In the genomic region with DNA sequence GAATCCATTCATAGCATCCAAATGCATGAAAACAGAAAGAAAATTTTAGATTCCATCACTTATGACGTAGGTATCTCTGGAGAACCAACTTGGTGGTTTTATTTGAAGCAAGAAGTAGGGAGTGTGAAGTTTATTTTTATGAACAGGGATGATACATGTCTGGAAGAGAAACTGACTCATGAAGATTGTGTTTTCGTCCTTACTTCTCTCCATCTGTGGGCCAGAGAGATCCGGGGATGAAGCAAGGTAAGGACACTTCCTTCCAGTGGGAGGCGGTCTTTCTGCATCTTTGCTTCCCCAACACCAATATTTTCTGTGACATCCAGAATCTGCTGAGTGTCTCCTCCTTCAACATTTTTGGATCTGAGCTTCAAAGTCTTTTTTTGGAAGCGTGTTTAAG, we compare ENCODE assay signal across 14 mouse cellular contexts. TPM values are rescaled to one million over a fixed set of nuclear protein-coding genes. Genes with fewer than 3 reads are reported as not detected.
A peak's percentile ranks its signal among the peaks of the same experiment; 100 is the strongest.
DNase-seq lines count a peak whose midpoint lies in the region; ATAC-seq and TF ChIP-seq lines count a peak whose summit lies in the region.
"Had no signal": no experiment of that assay in that cellular context is flagged by ENCODE, and none has a peak within 500 bp of the region (broad histone marks: within the 10 kb centered on the region; RNA-seq: fewer than 3 reads in every experiment).

No protein-coding gene starts in this region.

- H3K9me3 ChIP-seq in lung, embryonic 14.5 days (ENCODE audit: low read depth, low read length), result no peaks in the 10 kb centered on the region
- H3K9me3 ChIP-seq in stomach, postnatal 0 days (ENCODE audit: control insufficient read depth, low read length), result no peaks in the 10 kb centered on the region
- H3K9me3 ChIP-seq: heart, embryonic 13.5 days; hindbrain, embryonic 10.5 days; midbrain, embryonic 15.5 days; neural tube, embryonic 12.5 days had no signal

- 68% methylated on average over 5 of the region's 5 CpGs for WGBS in lung, embryonic 14.5 days
- 62% methylated on average over 5 of the region's 5 CpGs for WGBS in stomach, postnatal 0 days

- no peak overlapping the region for H3K4me2 ChIP-seq in lung, embryonic 14.5 days
- H3K4me2 ChIP-seq in stomach, postnatal 0 days (replicated peaks; ENCODE audit: low read depth), result no peak overlapping the region
- H3K4me2 ChIP-seq: heart, embryonic 13.5 days; midbrain, embryonic 15.5 days; neural tube, embryonic 12.5 days had no signal

- intact Hi-C loops in gastrocnemius, adult 2 months (cut with DNase I), result no loop called here
- intact Hi-C loops in gastrocnemius, postnatal 14 days (cut with DNase I; ENCODE audit: low total_unique reads), result no loop called here
- intact Hi-C loops in left cerebral cortex, adult 2 months (cut with DNase I), result loop anchor here (2.0 to 5.0 kb wide), 2 partner anchors 233 to 503 kb away; no protein-coding TSS in a partner anchor

- peak; percentile 28; the same call in 1 of the 2 replicates for TF ChIP-seq CTCF in gastrocnemius, adult 2 months (IDR thresholded peaks at IDR 0.05)
- peak; percentile 20; the same call in 1 of the 2 replicates for TF ChIP-seq CTCF in lung, embryonic 14.5 days (IDR thresholded peaks at IDR 0.05; ENCODE audit: low read depth)
- peak; percentile 57 for TF ChIP-seq CTCF in left cerebral cortex, adult 2 months (IDR thresholded peaks at IDR 0.05)
- TF ChIP-seq CTCF in stomach, postnatal 0 days (IDR thresholded peaks at IDR 0.05; ENCODE audit: low read depth), result peak; percentile 39

- no peak for ATAC-seq in lung, embryonic 14.5 days (ENCODE audit: insufficient read depth)
- ATAC-seq in stomach, postnatal 0 days (ENCODE audit: low FRiP score, low TSS enrichment), result no peak
- ATAC-seq: midbrain, embryonic 15.5 days had no signal

- DNase-seq in gastrocnemius, adult 2 months, result no peak
- no peak for DNase-seq in gastrocnemius, postnatal 14 days
- DNase-seq in lung, embryonic 14.5 days, result peak; percentile 26
- no peak for DNase-seq in lung, postnatal 36 days
- DNase-seq in left cerebral cortex, adult 2 months (ENCODE audit: extremely low spot score in 1 of 2, low spot score in 2 of 2), result peak; percentile 28 to 56
- no peak for DNase-seq in stomach, postnatal 0 days (ENCODE audit: low spot score)
- DNase-seq in kidney, postnatal 14 days, result no peak
- DNase-seq in gastrocnemius, postnatal 10 days, result no peak
- DNase-seq: kidney, adult 18-20 months; lung, postnatal 4 days had no signal

- TF ChIP-seq EP300 in stomach, postnatal 0 days (optimal IDR thresholded peaks at IDR 0.05), result no peak

- no peaks in the 10 kb centered on the region for H3K4me1 ChIP-seq in lung, embryonic 14.5 days (ENCODE audit: insufficient read depth)
- no peaks in the 10 kb centered on the region for H3K4me1 ChIP-seq in stomach, postnatal 0 days (replicated peaks; ENCODE audit: control insufficient read depth, insufficient read depth)
- H3K4me1 ChIP-seq: heart, embryonic 13.5 days; hindbrain, embryonic 10.5 days; midbrain, embryonic 15.5 days; neural tube, embryonic 12.5 days had no signal

- no peak overlapping the region for H3K27ac ChIP-seq in gastrocnemius, adult 2 months
- no peak overlapping the region for H3K27ac ChIP-seq in lung, embryonic 14.5 days (ENCODE audit: low read depth)
- peak overlapping the region; percentile 16 for H3K27ac ChIP-seq in left cerebral cortex, adult 2 months
- no peak overlapping the region for H3K27ac ChIP-seq in stomach, postnatal 0 days (replicated peaks)
- H3K27ac ChIP-seq: heart, embryonic 13.5 days; hindbrain, embryonic 10.5 days; midbrain, embryonic 15.5 days; neural tube, embryonic 12.5 days had no signal

- H3K27me3 ChIP-seq in lung, embryonic 14.5 days (ENCODE audit: insufficient read depth, low read length), result no peaks in the 10 kb centered on the region
- no peaks in the 10 kb centered on the region for H3K27me3 ChIP-seq in stomach, postnatal 0 days (ENCODE audit: control insufficient read depth, insufficient read depth, low read length)
- H3K27me3 ChIP-seq: midbrain, embryonic 15.5 days; neural tube, embryonic 12.5 days had no signal

- H3K4me3 ChIP-seq in gastrocnemius, adult 2 months, result no peak overlapping the region
- H3K4me3 ChIP-seq in lung, embryonic 14.5 days (ENCODE audit: low read depth, low read length), result no peak overlapping the region
- H3K4me3 ChIP-seq in left cerebral cortex, adult 2 months, result no peak overlapping the region
- no peak overlapping the region for H3K4me3 ChIP-seq in stomach, postnatal 0 days (ENCODE audit: low read depth, low read length)
- H3K4me3 ChIP-seq: heart, embryonic 13.5 days; hindbrain, embryonic 10.5 days; midbrain, embryonic 15.5 days; neural tube, embryonic 12.5 days had no signal

- H3K36me3 ChIP-seq in lung, embryonic 14.5 days (ENCODE audit: insufficient read depth), result no peaks in the 10 kb centered on the region
- no peaks in the 10 kb centered on the region for H3K36me3 ChIP-seq in stomach, postnatal 0 days (ENCODE audit: control insufficient read depth, insufficient read depth, low read length)
- H3K36me3 ChIP-seq: heart, embryonic 13.5 days; hindbrain, embryonic 10.5 days; midbrain, embryonic 15.5 days; neural tube, embryonic 12.5 days had no signal

- no peak overlapping the region for H3K9ac ChIP-seq in lung, embryonic 14.5 days
- no peak overlapping the region for H3K9ac ChIP-seq in stomach, postnatal 0 days (ENCODE audit: low read length)
- H3K9ac ChIP-seq: heart, embryonic 13.5 days; midbrain, embryonic 15.5 days; neural tube, embryonic 12.5 days had no signal

RNA-seq across cellular contexts. Expression of gene Plcb1, which starts 6.0 kb away (rescaled TPM):
- total RNA-seq in gastrocnemius, adult 2 months (2021), result 1 to 10 TPM; 1.1 to 1.8 TPM
- total RNA-seq in gastrocnemius, postnatal 14 days (2021), result 1 to 10 TPM; 2.9 to 3.1 TPM
- 21.5 and 26.9 TPM in 2 replicates for polyA plus RNA-seq in lung, embryonic 14.5 days (2014; fragmentation: Nextera tagmentation; extraction: Ambion mirVana)
- 100 to 1,000 TPM; 183 to 185 TPM for total RNA-seq in left cerebral cortex, adult 2 months (2021)
- polyA plus RNA-seq in stomach, postnatal 0 days (2015; fragmentation: Nextera tagmentation; extraction: Ambion mirVana), result 6.9 and 7.0 TPM in 2 replicates
- total RNA-seq in gastrocnemius, postnatal 10 days (2021), result 1 to 10 TPM; 3.1 to 5.6 TPM

Comparison
In these comparisons a context has a peak if more than half of its experiments do, and no peak if none do; other contexts are left out.
1. DNase-seq: peak in lung, embryonic 14.5 days (single experiment) and left cerebral cortex, adult 2 months (2 of 2); none in gastrocnemius, adult 2 months (single experiment), gastrocnemius, postnatal 14 days (single experiment), lung, postnatal 36 days (single experiment), stomach, postnatal 0 days (single experiment), kidney, postnatal 14 days (single experiment) and gastrocnemius, postnatal 10 days (single experiment).
2. RNA of gene Plcb1, which starts 6.0 kb away (total RNA-seq): 183 to 185 TPM in left cerebral cortex, adult 2 months; 3.1 to 5.6 TPM in gastrocnemius, postnatal 10 days, 2.9 to 3.1 TPM in gastrocnemius, postnatal 14 days and 1.1 to 1.8 TPM in gastrocnemius, adult 2 months; every median in the first group is over 10 times any median in the second.
3. Peak in every context shown above with its lines, with median percentiles within 50 percentile points of each other: CTCF ChIP-seq.